Mouse (Mus musculus) stomach, postnatal 0 days (tissue): ENCODE results near the gene Pcbd2. TPM values are rescaled to one million over a fixed set of nuclear protein-coding genes. Genes with fewer than 3 reads are reported as not detected.

Experiments used
- ATAC-seq: fragments of 200-750 bp; cut with Nextera tagmentation; 2 replicates; pipeline ENCODE4 v1.8.0; 2017; ENCODE audit not compliant: low FRiP score, low TSS enrichment
- DNase-seq: peaks from one replicate; pipeline ENCODE4 v3.0.0-alpha.2; 2016; ENCODE audit warnings: low spot score
- H3K27ac ChIP-seq: fragments of 300-500 bp; sonication (generic); replicated peaks from 2 replicates; pipeline ENCODE4 v1.5.1; 2014; ENCODE audit warnings: mild to moderate bottlenecking, control low read depth
- H3K27me3 ChIP-seq: fragments of 300-500 bp; sonication (generic); 2 replicates; pipeline ENCODE4 v1.6.1; 2014; ENCODE audit warnings: low read length; ENCODE audit not compliant: control insufficient read depth, insufficient read depth
- H3K36me3 ChIP-seq: fragments of 300-500 bp; sonication (generic); 2 replicates; pipeline ENCODE4 v1.6.1; 2014; ENCODE audit warnings: low read length, mixed read lengths; ENCODE audit not compliant: control insufficient read depth, insufficient read depth
- H3K4me1 ChIP-seq: fragments of 300-500 bp; sonication (generic); replicated peaks from 2 replicates; pipeline ENCODE4 v1.6.1; 2014; ENCODE audit warnings: antibody characterized with exemption; ENCODE audit not compliant: control insufficient read depth, insufficient read depth
- H3K4me2 ChIP-seq: fragments of 300-500 bp; sonication (generic); replicated peaks from 2 replicates; pipeline ENCODE4 v1.6.1; 2014; ENCODE audit warnings: low read depth, mild to moderate bottlenecking, control low read depth, moderate library complexity
- H3K4me3 ChIP-seq: fragments of 300-500 bp; sonication (generic); 2 replicates; pipeline ENCODE4 v1.5.1; 2014; ENCODE audit warnings: low read depth, low read length, control low read depth
- H3K9ac ChIP-seq: fragments of 300-500 bp; sonication (generic); 2 replicates; pipeline ENCODE4 v1.6.1; 2014; ENCODE audit warnings: mild to moderate bottlenecking, low read length, control low read depth, mixed read lengths
- H3K9me3 ChIP-seq: fragments of 300-500 bp; sonication (generic); 2 replicates; pipeline ENCODE4 v1.6.1; 2016; ENCODE audit warnings: low read length; ENCODE audit not compliant: control insufficient read depth
- CTCF ChIP-seq: IDR thresholded peaks from 2 replicates; pipeline ENCODE4 v1.5.1; 2016; ENCODE audit warnings: antibody characterized with exemption, low read depth, mild to moderate bottlenecking, moderate library complexity
- EP300 ChIP-seq: optimal IDR thresholded peaks from 2 replicates; pipeline ENCODE3; 2016; ENCODE audit warnings: antibody characterized with exemption
- WGBS: fragments of 180-500 bp; shearing (Covaris S2); extraction: QIAGEN DNeasy Blood & Tissue Kit; methylation state at CpG from one replicate; pipeline ENCODE4 v1.1.7; 2014; 5-methylcytosine and 5-hydroxymethylcytosine counted together
- polyA plus RNA-seq: library from polyadenylated mRNA; unstranded; fragments of >200 nt; fragmentation: Nextera tagmentation; extraction: Ambion mirVana; gene quantifications from 2 replicates; pipeline ENCODE4 v1.2.1, GENCODE M21; 2015

Pcbd2 gene
- polyA plus RNA-seq: 71.2 and 73.9 TPM in 2 replicates

- Histone ChIP-seq H3K36me3 (no peaks in the 10 kb centered on the region; the same call in 1 of the 2 replicates), H3K9ac (peak within 1 kb of the TSS; percentile 78), H3K27ac (peak within 1 kb of the TSS; percentile 98), H3K9me3 (no peaks in the 10 kb centered on the region), H3K27me3 (no peaks in the 10 kb centered on the region), H3K4me2 (peak within 1 kb of the TSS; percentile 81), H3K4me3 (peak within 1 kb of the TSS; percentile 56), H3K4me1 (no peaks in the 10 kb centered on the region)
- no peak for TF ChIP-seq EP300
- TF ChIP-seq CTCF: peak; percentile 39; the same call in 1 of the 2 replicates
- WGBS: 0% methylated on average over 51 of the region's 73 CpGs
- DNase-seq (peak; percentile 91), ATAC-seq (peak; percentile 93)
Measured at GRCm38 (mm10) chr13:55727120-55727838, at the start of gene Pcbd2. TSS of gene Pcbd2 (plus strand) at chr13:55727368.

DNA sequence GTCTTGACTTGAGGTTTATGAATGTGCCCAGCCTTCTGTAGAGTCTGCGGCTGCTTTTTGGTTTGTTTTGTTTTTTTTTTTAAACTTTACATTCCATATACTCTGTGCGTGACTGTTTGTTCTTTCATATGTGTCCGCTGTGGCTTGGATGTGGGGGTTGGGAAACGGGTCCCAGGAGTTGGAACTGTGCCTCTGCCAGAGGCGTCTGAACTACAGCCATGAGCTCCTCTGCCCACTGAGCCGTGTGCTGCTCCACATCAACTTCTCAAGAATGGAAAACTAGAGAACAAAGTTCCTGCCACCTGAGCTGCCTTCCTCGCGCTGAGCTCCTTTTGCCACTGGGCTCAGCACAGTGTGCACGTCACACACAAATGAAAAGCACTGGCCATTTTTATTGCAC lies 45.0 kb upstream of the Pcbd2 start:
- Histone ChIP-seq H3K4me3 (no peak overlapping the region), H3K27me3 (no peaks in the 10 kb centered on the region), H3K27ac (no peak overlapping the region), H3K36me3 (peaks cover 14% of the 10 kb centered on the region), H3K4me1 (no peaks in the 10 kb centered on the region), H3K9me3 (no peaks in the 10 kb centered on the region), H3K9ac (no peak overlapping the region), H3K4me2 (no peak overlapping the region)
- no peak for TF ChIP-seq EP300
- TF ChIP-seq CTCF: no peak
- DNase-seq: no peak
- no peak for ATAC-seq
- WGBS: 69% methylated on average over 9 of the region's 9 CpGs

DNA sequence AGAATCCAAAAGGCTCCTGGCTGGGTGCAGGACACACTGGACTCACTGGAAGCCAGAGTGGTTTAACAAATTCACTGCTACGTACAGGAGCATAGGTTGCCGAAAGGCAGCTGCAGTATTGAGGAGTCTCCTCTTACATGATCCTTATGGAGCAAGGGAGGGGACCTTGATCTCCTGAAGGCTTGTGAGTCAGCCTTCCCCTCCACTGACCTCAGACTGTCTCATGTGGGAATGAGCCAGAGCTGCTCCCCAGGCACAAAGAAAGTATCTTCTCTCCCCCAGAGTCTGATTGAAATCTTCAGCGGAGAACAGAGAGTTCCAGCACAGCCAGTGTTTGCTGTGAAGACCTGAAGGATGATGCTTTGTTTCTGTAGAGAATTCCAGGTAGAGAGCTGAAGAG lies 43.6 kb upstream of the Pcbd2 start:
- H3K9ac ChIP-seq: no peak overlapping the region
- no peak overlapping the region for H3K27ac ChIP-seq
- TF ChIP-seq EP300: no peak
- no peak for TF ChIP-seq CTCF
- peaks cover 7% of the 10 kb centered on the region; the same call in 1 of the 2 replicates for H3K36me3 ChIP-seq
- WGBS: 67% methylated on average over 3 of the region's 3 CpGs
- no peaks in the 10 kb centered on the region for H3K9me3 ChIP-seq
- no peaks in the 10 kb centered on the region for H3K27me3 ChIP-seq
- H3K4me1 ChIP-seq: no peaks in the 10 kb centered on the region
- H3K4me3 ChIP-seq: no peak overlapping the region
- ATAC-seq: no peak
- no peak overlapping the region for H3K4me2 ChIP-seq
- DNase-seq: no peak

DNA sequence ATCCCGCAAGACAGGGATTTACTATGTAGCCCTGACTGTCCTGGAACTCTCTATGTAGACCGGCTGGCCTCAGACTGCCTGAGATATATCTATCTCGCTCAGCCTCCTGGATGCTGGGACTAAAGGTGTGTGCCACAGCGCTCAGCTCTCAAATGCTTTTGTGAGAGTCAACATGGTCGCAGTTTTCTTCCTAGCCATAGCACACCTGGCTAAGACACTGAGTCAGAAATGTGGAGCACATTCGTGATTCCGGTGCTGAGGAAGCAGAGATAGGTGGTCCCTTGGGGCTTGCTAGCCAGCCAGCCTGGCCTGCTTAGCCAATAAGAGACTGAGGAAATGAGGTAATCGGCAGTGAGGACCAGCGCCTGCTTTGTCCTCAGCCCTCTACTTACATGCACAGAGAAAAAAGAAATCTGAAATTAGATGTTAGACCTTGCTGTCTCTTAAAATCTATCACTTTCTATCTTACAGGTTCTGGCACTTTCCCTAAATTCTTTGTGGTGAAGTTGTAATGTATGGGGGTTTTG lies 41.0 kb upstream of the Pcbd2 start:
- H3K27me3 ChIP-seq: no peaks in the 10 kb centered on the region
- TF ChIP-seq EP300 (no peak), CTCF (no peak)
- H3K4me1 ChIP-seq: no peaks in the 10 kb centered on the region
- H3K9ac ChIP-seq: no peak overlapping the region
- H3K4me2 ChIP-seq: no peak overlapping the region
- DNase-seq (no peak), ATAC-seq (no peak)
- 79% methylated on average over 9 of the region's 9 CpGs for WGBS
- H3K36me3 ChIP-seq: no peaks in the 10 kb centered on the region
- no peaks in the 10 kb centered on the region for H3K9me3 ChIP-seq
- no peak overlapping the region for H3K27ac ChIP-seq
- H3K4me3 ChIP-seq: no peak overlapping the region

GRCm38 (mm10) chr13:55687927-55688602 lies 39.1 kb upstream of the Pcbd2 start:
- no peak overlapping the region for H3K4me3 ChIP-seq
- 40% methylated on average over 4 of the region's 4 CpGs for WGBS
- no peak overlapping the region for H3K4me2 ChIP-seq
- TF ChIP-seq CTCF (no peak), EP300 (no peak)
- no peak for DNase-seq
- H3K9me3 ChIP-seq: no peaks in the 10 kb centered on the region
- no peak overlapping the region for H3K9ac ChIP-seq
- H3K27ac ChIP-seq: no peak overlapping the region
- no peaks in the 10 kb centered on the region for H3K36me3 ChIP-seq
- H3K27me3 ChIP-seq: no peaks in the 10 kb centered on the region
- no peak for ATAC-seq
- no peaks in the 10 kb centered on the region for H3K4me1 ChIP-seq
